Mouse (Mus musculus) kidney, postnatal 10 days (tissue): Measurements from ENCODE around the gene Sft2d2.

Source experiments
- DNase-seq: peaks from one replicate; pipeline ENCODE4 v3.0.0; 2021; ENCODE audit warnings: mixed read lengths

Sft2d2 gene

DNA sequence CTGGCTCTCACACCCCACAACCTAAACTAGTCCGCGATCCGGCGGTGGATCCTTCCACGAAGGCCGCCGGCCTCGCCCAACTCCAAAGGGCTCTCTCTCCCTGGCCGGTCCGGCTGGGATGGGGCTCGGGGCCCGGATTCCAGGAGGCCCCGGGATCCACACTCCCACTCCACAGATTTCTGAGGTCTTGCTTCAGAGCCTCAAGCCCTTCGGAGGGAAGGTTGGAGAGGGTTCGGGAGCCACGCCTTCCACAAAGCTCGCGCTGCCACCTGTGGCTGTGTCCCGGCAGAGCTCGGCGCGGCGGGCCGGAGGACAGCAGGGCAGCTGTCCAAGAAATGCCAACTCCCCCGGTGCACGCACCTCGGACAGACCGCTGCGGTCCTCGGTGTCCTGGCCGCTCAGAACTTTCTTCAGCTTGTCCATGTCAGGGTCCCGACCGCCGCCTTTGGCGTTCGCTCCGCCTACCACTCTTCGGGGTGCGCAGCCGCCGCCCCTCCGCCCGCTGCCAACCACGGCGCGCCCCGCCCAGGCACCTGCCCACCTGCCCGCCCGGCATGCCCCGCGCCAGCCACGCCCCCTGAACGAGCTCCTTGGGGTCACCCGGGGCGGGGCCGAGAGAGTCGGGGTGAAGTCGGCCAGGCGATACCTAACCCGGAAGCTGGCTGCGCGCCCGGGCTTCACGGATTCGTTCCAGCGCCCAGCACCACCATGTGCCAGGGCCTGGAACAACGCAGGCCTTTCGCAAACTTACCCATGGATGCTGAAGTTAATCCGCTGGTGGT is at the start of gene Sft2d2:
Gene Sft2d2, minus strand, starts transcription at position 559 of the 782 bp plus-strand sequence.
- peak; percentile 97 for DNase-seq

DNA sequence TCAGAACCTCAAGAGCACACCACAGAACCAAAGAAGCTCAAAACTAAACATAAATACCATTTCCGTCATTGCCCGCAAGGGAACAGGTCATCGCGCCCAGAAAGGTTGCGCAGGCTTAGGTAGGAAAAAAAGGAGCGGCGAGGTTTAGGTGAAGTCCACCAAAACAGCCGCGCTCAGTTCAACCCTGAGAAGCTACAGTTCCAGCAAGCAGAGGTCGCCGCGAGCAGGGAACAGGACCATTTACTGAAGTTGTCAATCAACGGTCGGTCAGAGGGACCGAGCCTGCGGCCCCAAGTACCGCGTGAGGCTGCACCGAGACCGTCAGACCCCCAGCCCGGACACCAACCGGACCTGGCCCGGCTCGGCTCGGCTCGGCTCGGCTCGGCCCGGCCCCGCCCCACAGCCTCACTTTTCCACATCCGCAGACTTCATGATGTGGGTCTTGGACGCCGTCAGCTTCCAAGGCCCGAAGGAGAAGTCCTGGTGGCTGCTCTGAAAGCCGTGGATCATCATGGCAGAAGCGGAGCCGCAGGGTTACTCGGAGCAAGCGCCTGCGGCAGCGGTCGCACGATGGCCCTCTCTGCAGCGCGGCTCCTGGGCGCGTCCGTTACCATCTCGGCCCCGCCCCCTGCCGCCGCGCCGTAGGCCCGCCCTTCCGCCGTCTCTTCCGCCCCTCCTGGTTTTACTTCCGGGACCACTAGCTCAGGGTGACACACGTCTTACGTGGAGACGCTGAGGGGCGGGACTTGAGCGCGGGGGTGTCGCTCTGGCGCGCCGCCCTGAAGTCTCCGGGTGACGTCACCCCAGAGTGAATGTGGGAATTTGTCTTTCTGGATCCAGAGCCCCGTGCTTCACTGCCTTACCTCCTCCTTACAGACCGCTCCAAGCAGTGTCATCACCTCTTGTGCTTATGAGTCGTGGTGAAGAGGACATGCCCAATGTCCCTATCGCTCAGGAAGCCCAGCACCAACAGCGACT is 42.4 kb upstream of the Sft2d2 start, which contains the start of gene Tiprl:
Gene Tiprl, minus strand, starts transcription at position 676 of the 978 bp plus-strand sequence.
- peak; percentile 97 for DNase-seq

DNA sequence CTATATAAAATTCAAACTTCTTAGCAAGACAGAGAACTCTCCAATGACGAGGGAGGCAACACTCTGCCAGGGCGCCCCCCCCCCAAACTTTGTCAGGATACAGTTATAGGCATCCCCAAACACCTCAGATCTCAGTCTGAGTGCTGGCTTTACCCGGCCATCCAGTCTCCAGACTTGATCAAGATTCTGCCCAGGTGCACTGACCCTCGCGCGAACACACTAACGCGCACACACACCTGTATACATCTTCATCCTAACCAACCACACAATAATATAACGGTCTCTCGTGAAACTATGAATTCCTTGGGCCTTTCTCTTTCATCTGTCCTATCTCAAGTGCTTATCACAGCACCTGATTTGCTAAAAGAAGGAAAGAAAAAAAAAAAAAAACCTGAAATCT is 41.6 kb upstream of the Sft2d2 start:
- peak; percentile 28 for DNase-seq

DNA sequence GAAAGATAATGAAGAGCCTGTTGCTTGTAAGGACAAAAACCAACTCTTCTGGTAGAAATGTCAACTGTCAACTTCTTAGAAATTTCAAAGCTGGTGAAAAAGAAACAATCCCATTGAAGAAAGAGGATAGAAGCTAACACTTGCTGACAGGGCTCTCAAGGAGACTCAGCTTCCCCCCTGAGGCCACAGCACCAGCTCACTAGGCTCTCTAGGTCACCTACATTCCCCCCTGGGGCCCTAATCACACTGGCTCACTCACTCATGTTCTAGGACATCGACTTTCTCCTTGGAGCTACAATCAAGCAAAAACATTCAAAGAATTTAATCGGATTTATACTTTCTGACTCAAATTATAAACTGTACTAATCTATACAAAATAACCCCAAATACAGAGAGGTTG is 39.6 kb upstream of the Sft2d2 start:
- DNase-seq, result no peak

DNA sequence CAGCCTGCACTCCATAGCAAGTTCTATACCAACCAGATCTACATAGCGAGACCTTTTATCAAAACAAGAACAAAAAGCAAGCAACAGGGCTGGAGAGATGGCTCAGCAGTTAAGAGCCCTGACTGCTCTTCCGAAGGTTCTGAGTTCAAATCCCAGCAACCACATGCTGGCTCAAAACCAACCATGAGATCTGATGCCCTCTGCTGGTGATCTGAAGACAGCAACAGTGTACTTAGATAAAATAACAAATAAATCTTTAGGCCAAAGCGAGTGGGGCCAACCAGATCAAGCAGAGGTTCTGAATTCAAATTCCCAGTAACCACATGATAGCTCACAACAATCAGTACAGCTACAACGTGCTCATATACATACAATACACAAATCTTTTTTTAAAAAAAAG is 36.5 kb upstream of the Sft2d2 start:
- no peak for DNase-seq

DNA sequence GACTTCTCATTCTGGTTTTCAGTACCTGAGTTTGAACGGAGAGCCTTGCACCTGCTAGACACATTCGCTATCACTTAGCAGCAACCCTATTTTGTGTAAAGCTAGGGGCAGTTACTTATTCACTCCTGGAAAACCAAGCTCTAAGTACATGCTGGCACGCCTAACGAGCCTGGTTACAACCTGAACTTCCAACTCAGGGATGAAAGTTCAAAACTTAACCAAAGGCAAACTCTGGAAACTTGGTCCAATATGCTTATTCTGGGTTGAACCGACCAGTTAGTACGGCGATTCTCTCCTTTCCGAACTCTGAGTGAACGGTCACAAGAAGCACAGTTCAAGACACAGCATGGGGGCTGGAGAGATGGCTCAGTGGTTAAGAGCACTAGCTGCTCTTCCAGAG is 35.3 kb upstream of the Sft2d2 start:
- DNase-seq, result no peak

DNA sequence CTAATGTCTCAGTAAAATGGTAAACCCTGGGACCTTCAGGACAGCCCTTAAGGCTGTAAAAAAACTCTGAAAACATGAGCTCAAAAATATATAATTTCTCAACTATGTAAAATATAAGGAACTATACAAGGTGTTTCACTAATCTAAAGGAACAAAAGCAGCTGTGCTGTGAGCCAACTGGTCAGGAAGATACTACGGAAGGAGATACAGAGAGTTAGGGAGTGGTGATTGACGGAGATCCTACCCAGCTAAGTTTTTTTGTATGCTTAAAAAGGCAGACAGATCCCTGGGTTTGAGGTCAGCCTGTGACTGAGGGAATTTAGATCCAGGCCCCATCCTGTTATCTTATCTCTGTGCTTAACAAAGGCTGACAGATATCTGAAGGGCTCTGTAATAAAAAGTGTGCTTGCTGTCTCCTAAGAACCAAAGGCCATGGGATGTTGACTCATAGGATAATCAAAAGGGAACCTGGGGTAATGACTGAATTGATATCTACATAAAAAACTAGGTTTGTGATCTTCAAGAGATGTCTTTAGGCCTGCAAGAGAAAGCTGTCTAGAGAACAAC is 22.9 kb upstream of the Sft2d2 start:
- no peak for DNase-seq

DNA sequence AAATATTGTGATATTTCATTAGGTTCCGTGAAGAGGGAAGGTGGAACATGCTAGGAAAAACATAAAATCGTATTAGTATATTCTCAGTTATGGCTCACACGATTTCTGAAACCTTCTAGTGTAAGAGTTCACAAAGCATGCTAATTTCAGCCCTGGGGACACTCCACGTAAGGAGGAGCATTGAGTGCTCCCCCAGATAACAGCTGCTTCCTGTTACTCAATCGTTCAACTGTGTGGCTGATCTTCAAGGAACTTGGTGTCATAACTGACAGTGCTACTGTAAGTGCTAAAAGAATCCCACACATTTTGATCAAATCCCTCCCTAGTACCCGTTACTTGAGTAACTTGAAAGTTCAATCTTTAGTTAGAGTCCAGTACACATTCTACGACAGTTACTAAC is 21.6 kb upstream of the Sft2d2 start:
- no peak for DNase-seq

DNA sequence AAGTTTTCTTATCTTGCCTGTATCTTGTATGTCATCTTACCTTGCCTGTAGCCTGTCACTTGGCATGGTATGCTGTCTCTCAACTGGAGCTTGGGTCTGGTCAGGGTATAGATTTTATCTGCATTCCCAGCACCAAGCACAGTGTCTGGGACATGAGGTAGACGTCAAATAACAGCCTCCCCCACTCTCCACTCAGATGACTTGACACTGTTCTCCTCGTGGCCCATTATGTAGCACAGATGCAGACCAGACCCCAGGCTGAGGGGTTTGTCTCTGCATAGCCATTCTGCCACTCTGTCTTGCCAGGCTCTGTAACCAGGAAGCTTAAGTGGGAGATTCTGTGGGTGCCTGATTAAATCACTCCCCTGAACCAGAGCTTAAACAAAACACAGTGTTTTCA is 11.4 kb upstream of the Sft2d2 start:
- DNase-seq, result no peak

DNA sequence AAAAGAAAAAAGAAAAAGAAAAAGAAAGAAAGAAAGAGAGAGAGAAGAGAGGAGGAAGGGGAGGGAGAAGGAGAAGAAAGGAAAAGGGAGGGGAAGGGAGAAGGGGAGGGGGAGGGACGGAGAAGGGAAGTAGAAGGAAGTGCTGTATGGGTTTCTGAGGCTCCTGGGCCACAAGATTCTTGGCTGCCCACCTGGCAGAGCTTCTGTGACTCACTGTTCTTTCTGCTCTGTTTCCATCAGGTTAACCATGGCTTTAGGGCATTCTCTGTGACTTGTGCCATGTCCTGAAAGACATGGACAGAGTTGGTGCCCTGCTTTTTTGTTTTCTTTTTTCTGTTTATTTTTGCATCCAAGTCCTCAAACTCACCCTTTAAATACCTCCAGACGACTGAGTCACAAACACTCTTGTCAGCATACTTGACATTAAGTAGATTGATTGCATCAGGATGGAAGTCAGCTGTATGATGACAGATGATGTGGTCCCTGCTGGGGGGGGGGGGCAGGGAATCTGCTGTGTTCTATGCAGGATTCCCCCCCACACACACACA is 9.3 kb upstream of the Sft2d2 start:
- DNase-seq, result no peak

DNA sequence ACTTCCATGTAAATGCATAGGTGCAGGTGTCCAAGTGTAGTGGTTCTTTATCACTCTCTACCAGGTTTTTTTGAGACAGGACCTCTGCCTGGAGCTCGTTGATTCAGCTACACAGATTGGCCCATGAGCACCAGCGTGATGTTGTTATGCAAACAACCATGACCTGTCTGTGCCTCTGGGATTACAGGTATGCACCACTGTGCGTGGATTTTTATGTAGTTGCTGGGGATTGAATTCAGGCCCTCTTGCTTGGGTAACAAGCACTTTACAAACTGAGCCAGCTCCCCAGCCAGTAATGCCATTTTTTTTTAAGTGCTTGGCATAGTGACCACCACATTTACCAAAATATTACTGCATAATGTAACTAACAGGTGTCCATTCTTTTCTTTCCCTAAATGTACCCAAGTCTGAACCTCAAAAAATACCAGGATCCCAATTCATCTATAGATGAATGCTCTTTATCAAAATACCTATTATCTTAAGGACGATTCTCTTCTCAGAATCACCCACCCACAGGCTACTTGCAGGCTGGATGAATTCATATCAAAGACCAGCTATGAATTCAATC is 7.3 kb upstream of the Sft2d2 start:
- DNase-seq, result no peak

DNA sequence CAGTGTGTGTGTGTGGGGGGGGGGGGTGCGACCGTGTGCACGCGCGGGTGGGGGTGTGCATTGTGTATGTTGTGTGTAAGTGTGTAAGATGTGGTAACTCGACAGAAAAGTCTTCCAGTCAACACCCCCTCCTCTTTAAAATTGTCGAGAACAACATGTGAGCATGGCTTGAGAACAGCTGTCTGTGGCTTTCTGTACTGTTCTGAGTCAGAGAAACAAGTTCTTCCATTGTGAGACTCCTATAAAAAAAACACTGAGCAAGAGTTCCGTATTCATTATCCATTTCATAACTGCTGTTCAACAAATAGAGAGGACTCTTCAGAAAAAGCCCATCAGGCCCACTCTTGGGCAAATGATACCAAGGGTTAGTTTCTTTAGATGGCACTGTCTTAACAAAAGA is 6.5 kb upstream of the Sft2d2 start:
- no peak for DNase-seq

DNA sequence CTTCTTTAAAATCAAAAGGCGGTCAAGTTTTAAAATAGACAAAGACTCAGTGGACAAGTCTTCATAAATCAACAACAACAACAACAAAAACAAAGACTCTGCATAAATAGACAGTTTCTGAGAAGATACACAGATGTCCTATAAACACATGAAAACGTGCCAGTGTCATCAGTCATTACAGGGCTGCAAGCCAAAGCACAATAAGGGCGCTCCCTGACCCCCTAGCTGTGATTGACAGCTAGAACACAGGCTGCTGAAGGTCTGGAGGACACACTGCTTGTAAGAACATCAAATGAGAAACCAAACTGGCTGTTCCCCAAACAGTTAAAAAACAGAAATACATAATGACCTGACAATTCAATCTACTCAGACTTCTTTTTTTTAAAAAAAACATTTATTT is 5.4 kb upstream of the Sft2d2 start:
- DNase-seq, result peak; percentile 25

DNA sequence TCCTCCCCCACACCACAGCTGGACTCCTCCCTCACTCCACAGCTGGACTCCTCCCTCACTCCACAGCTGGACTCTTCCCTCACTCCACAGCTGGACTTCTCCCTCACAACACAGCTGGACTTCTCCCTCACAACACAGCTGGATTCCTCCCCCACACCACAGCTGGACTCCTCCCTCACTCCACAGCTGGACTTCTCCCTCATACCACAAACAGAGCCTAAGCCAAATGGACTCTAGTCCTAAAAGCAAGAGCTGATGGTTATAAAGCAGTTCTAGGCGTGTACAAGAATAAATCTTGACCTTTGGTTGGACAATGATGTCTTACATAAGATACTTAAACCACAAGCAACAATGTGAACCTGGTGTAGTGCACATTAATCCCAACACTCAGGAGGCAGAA is 4.7 kb upstream of the Sft2d2 start:
- DNase-seq, result no peak

DNA sequence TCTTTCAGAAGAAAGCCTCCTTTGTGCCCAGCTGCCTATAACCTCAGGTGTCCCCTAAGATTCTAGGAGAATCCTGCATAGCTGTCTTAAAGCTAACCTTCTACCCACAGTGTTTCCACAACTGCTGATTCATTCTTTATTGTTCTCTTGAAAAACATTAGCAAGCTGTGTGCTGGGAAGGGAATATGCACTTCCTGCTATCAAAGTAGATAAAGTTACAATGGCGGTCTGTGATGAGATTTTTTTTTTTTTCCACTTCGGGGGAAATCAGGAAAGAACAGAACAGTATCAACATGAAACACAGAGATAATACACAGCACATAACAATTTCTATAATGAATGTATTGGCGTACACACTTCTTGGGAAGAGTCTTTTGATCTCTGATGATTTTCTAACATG is 3.6 kb upstream of the Sft2d2 start:
- DNase-seq, result no peak

DNA sequence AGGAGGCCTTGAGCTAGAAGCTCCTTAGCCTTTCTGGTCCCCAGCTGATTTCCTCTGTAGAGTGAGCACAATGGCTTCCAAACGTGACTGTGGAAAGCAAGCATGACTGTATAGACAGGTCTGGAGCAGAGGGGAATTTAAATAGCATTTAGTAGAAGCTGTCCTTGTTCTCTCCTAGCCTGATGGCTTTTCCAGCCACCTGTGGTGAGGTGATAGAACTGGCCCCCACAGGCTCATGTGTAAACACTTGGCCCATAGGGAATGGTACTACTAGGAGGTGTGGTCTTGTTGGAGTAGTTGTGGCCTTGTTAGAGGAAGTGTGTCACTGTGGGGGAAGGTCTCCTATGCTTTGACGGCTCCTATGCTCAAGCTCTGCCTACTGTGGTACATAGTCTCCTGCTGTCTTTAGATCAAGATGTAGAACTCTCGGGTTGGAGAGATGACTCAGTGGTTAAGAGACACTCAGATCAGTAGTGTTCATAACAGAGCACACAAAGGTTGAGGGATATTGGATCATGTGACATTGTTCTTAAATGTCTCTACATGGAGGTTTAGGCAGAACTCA is 1.2 kb upstream of the Sft2d2 start:
- no peak for DNase-seq

DNA sequence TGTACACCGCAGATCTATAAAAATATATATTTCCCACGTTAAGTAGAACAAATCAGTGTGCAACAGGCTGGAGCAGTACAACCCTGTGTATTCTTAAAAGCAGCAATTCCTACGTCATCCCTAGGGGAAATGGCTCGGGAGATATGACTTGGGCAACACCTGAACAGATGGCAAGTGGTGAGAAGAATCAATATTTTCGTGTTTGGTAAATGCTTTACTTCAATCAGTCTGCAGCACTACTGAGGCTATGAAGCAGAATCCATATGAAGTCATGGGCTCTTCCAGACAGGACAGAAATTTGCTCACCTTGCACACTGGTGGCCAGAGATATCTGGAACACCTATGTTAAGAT is 400 bp upstream of the Sft2d2 start:
- no peak for DNase-seq

DNA sequence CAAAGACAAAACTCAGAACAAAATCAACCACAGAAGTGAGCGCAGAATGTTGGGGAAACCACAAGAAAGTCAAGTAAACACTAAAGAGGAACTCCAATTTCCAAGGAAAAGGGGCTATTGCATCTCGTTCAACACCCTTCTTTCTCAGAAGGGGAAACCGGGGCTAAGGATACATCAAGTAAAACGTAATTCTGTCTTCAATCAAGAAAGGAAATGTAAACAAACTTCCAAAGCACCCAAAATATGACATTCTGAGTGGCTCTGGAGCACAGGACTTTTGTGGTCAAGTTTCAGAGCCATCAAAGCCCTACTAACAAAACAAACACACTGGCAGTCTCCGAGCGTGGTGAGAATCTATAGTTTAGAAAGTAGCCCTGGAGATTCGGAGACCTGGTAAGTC is 812 bp downstream of the Sft2d2 start:
- no peak for DNase-seq

DNA sequence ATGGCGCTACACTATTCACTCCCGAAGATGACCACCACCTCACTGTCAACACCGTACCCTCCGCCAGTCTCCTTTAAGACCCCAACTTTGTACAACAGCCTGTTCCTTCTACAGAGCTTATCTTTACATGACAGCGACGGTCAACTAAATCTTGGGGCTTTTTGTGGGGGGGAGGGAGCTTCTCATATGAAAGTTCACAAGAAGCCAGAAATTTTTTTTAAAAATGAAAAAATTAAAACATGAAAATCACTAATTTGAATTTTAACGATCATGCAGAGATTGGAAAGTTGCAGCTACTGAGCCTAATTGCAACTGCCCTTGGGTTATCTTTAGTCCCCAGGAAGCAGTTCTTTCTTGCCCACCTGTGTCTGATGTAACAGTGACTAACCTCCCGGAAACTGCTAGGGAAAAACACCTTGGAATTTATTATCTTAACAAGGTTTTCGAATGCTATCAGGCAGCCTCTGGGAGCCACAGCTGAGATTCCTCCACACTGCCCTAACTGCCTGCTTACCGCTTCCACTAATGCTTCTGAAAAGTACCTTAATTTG is 1.4 kb downstream of the Sft2d2 start:
- no peak for DNase-seq

DNA sequence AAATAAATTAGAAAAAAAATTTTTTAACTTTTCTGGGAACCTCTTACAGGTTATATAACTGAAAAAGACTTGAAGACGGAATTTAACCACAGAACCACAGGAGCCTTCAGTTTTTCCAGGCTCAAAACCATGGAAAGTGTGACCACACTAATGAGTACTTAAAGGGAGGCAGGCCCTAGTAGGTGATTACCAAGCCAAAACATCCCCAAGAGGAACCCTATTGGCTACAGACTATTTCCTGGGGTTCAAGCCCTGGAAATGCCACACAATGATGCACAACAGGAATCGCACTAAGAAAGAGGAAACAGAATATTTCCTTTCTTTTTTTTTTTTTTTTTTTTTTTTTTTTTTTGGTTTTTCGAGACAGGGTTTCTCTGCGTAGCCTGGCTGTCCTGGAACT is 2.1 kb downstream of the Sft2d2 start:
- no peak for DNase-seq

DNA sequence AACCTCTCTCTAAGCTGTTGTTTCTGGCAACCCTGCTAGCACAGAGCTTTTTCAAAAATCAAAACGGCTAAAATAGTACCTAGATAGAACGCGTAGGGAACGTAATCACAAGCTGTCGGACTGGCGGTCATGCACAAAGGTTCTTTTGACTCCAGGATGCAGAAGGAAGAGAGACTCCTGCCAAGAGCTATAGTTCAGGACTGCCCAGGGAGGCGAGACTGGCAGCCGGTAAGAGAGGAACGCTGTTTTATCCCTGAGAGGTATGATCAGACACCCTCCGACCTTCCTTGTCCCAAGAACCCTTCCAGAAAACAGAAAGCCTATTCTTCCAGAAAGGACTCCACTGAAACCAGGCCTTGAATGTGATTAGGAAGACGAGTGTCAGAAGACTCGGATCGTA is 2.6 kb downstream of the Sft2d2 start:
- DNase-seq, result no peak

DNA sequence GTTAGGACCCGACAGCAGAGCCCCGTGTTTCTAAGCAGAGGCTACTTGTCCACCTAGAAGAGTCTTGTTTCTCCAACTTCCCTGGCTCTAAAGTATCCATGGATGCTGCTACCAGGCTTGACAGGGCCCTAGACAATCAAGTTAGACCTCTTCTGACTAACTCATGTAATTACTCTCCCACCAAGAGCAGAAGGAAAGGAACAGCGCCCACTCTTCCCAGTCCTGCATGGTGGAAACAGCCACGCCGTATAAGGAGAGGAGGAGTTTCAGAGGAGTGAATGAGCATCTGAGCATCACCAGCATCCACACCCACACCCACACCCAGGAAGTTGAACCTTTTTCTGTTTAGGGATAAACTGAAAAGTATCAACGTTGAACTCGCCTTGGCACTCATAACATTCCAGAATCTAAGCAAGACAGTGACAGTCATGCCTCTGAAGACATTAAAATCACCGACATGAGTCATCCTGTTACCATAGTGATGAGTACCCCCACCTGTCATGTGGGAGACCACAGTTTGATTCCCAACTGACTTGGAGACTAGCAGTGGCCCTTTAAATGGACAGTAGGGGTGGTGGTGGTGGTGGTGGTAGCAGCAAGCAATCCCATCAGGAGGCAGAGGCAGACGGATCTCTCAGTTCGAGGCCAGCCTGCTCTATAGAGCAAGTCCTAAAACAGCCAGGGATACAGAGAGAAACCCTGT is 3.5 kb downstream of the Sft2d2 start:
- no peak for DNase-seq
